Mouse (Mus musculus) G1E (cell line): ENCODE data around the gene Begain.

ENCODE experiments used
- CTCF ChIP-seq: IDR thresholded peaks from 2 replicates; pipeline ENCODE4 v1.5.1; 2012; ENCODE audit warnings: low read depth, low read length, inconsistent platforms, mixed read lengths
- GATA1 ChIP-seq: IDR thresholded peaks from 2 replicates; pipeline ENCODE4 v1.6.1; 2012; ENCODE audit warnings: borderline replicate concordance, low read length, inconsistent platforms, mixed read lengths
- POLR2AphosphoS5 ChIP-seq: IDR thresholded peaks from 2 replicates; pipeline ENCODE4 v1.6.1; 2012; ENCODE audit warnings: low read depth, low read length, inconsistent platforms; ENCODE audit not compliant: insufficient replicate concordance
- TAL1 ChIP-seq: conservative IDR thresholded peaks from 2 replicates; pipeline ENCODE4 v1.6.1; 2012; ENCODE audit warnings: low read depth, low read length, inconsistent platforms, mixed read lengths

- no peak for TF ChIP-seq CTCF
- no peak for TF ChIP-seq POLR2AphosphoS5
- TF ChIP-seq TAL1: no peak
- no peak for TF ChIP-seq GATA1
These were observed 40.9 kb upstream of the Begain start for GRCm38 (mm10) chr12:109108911-109109310.
